27 mouse cellular contexts compared by ENCODE assay signal in genomic region chr13:73955531-73955930, GRCm38 (mm10). TPM values are rescaled to one million over a fixed set of nuclear protein-coding genes. Genes with fewer than 3 reads are reported as not detected.
DNase-seq lines count a peak whose midpoint lies in the region; ATAC-seq lines count a peak whose summit lies in the region.
"Had no signal": no experiment of that assay in that cellular context is flagged by ENCODE, and none has a peak within 500 bp of the region (broad histone marks: within the 10 kb centered on the region; RNA-seq: fewer than 3 reads in every experiment).

No protein-coding gene starts in this region.

- H3K9ac ChIP-seq in forebrain, embryonic 11.5 days (ENCODE audit: low read length) = no peak overlapping the region
- H3K9ac ChIP-seq: embryonic facial prominence, embryonic 12.5 days; forebrain, embryonic 12.5 days had no signal

- H3K4me3 ChIP-seq in forebrain, embryonic 11.5 days (ENCODE audit: low read depth, low read length) = no peak overlapping the region
- H3K4me3 ChIP-seq: embryonic facial prominence, embryonic 10.5 days; embryonic facial prominence, embryonic 12.5 days; forebrain, embryonic 12.5 days had no signal

- peaks cover 5% of the 10 kb centered on the region; the same call in 1 of the 2 replicates for H3K36me3 ChIP-seq in forebrain, embryonic 11.5 days (ENCODE audit: control insufficient read depth, insufficient read depth, low read length)

- peak; percentile 94 for ATAC-seq in common myeloid progenitor, adult 5-6 weeks (replicated peaks; ENCODE audit: low read depth, poor library complexity, severe bottlenecking)
- ATAC-seq in megakaryocyte progenitor cell, adult 5-6 weeks (replicated peaks; ENCODE audit: poor library complexity) = peak; percentile 78
- no peak for ATAC-seq in forebrain, embryonic 11.5 days (replicated peaks; ENCODE audit: low FRiP score)
- ATAC-seq: activated CD4-positive, CD25-positive, alpha-beta regulatory T cell, adult 4 months; CD4-positive, CD25-positive, alpha-beta regulatory T cell, adult 4 months; forebrain, embryonic 14.5 days; forebrain, embryonic 16.5 days; Patski had no signal

- H3K27me3 ChIP-seq in forebrain, embryonic 11.5 days (ENCODE audit: control insufficient read depth, insufficient read depth, low read length) = no peaks in the 10 kb centered on the region
- H3K27me3 ChIP-seq: CH12.LX; embryonic facial prominence, embryonic 12.5 days; forebrain, embryonic 12.5 days; Patski had no signal

- WGBS in forebrain, embryonic 11.5 days = 91% methylated on average over 5 of the region's 5 CpGs

- no peak overlapping the region for H3K4me2 ChIP-seq in forebrain, embryonic 11.5 days (ENCODE audit: low read depth, low read length, severe bottlenecking)
- H3K4me2 ChIP-seq: embryonic facial prominence, embryonic 12.5 days; forebrain, embryonic 12.5 days had no signal

- H3K4me1 ChIP-seq in forebrain, embryonic 11.5 days (replicated peaks; ENCODE audit: control insufficient read depth, insufficient read depth, low read length) = no peaks in the 10 kb centered on the region
- H3K4me1 ChIP-seq: embryonic facial prominence, embryonic 10.5 days; embryonic facial prominence, embryonic 12.5 days; forebrain, embryonic 12.5 days had no signal

- DNase-seq in 416B (ENCODE audit: low read depth) = peak; percentile 81
- DNase-seq in embryo, embryonic 11 days = no peak
- no peak for DNase-seq in forebrain, embryonic 11.5 days (ENCODE audit: low spot score)
- DNase-seq: adrenal gland, adult 8-10 months; adrenal gland, postnatal 14 days; adrenal gland, postnatal 36 days; B cell, adult 2 months; cerebellum, adult 11-12 months; cerebellum, adult 2 months; cerebellum, adult 9-10 months; cerebellum, postnatal 10 days; cerebellum, postnatal 25 days had no signal

- H3K9me3 ChIP-seq in forebrain, embryonic 11.5 days (ENCODE audit: control insufficient read depth, low read length) = no peaks in the 10 kb centered on the region
- H3K9me3 ChIP-seq: embryonic facial prominence, embryonic 10.5 days; embryonic facial prominence, embryonic 12.5 days; forebrain, embryonic 12.5 days; G1E had no signal

- no peak overlapping the region for H3K27ac ChIP-seq in forebrain, embryonic 11.5 days (ENCODE audit: low read depth, low read length)
- H3K27ac ChIP-seq: embryonic facial prominence, embryonic 10.5 days; embryonic facial prominence, embryonic 12.5 days; forebrain, embryonic 12.5 days had no signal

RNA-seq across cellular contexts. Expression of gene Zdhhc11, which starts 8.1 kb away (rescaled TPM):
- not detected in 2 replicates for total RNA-seq in common myeloid progenitor, adult 5-6 weeks (2017)
- total RNA-seq in megakaryocyte progenitor cell, adult 5-6 weeks (2015) = not detected in 2 replicates
- not detected in 2 replicates for total RNA-seq in megakaryocyte progenitor cell, adult 5-6 weeks (2017)
- not detected in 2 replicates for polyA plus RNA-seq in forebrain, embryonic 11.5 days (2014; fragmentation: Nextera tagmentation; extraction: Ambion mirVana)
- total RNA-seq: adrenal gland, adult 18-20 months; adrenal gland, adult 8-10 months; adrenal gland, postnatal 14 days; adrenal gland, postnatal 36 days; CH12.LX; G1E had no signal
- polyA plus RNA-seq: activated CD4-positive, CD25-positive, alpha-beta regulatory T cell, adult 4 months; CD4-positive, CD25-positive, alpha-beta regulatory T cell, adult 4 months; cerebellum, adult 2 months; embryonic facial prominence, embryonic 10.5 days; embryonic facial prominence, embryonic 12.5 days; embryonic facial prominence, embryonic 14.5 days; forebrain, embryonic 12.5 days; forebrain, embryonic 14.5 days; forebrain, embryonic 16.5 days; frontal cortex, adult 2 months; G1E; Patski had no signal

RNA-seq across cellular contexts. Expression of gene Brd9, which starts 17.9 kb away (rescaled TPM):
- 71.1 and 113 TPM in 2 replicates for total RNA-seq in common myeloid progenitor, adult 5-6 weeks (2017)
- total RNA-seq in megakaryocyte progenitor cell, adult 5-6 weeks (2015) = 50.8 and 54.4 TPM in 2 replicates
- total RNA-seq in megakaryocyte progenitor cell, adult 5-6 weeks (2017) = 99.9 and 112 TPM in 2 replicates
- polyA plus RNA-seq in forebrain, embryonic 11.5 days (2014; fragmentation: Nextera tagmentation; extraction: Ambion mirVana) = 73.2 and 73.4 TPM in 2 replicates

RNA-seq across cellular contexts. Expression of gene Trip13, which starts 17.9 kb away (rescaled TPM):
- 41.1 and 42.8 TPM in 2 replicates for total RNA-seq in common myeloid progenitor, adult 5-6 weeks (2017)
- 60.1 and 62.4 TPM in 2 replicates for total RNA-seq in megakaryocyte progenitor cell, adult 5-6 weeks (2015)
- total RNA-seq in megakaryocyte progenitor cell, adult 5-6 weeks (2017) = 49.5 and 60.7 TPM in 2 replicates
- polyA plus RNA-seq in forebrain, embryonic 11.5 days (2014; fragmentation: Nextera tagmentation; extraction: Ambion mirVana) = 59.9 and 60.0 TPM in 2 replicates

RNA-seq across cellular contexts. Expression of gene Tppp, which starts 53.7 kb away (rescaled TPM):
- total RNA-seq in common myeloid progenitor, adult 5-6 weeks (2017) = not detected in 2 replicates
- 0.17 TPM in 1 of 2 replicates, not detected in the other for total RNA-seq in megakaryocyte progenitor cell, adult 5-6 weeks (2015)
- 0.04 and 0.17 TPM in 2 replicates for total RNA-seq in megakaryocyte progenitor cell, adult 5-6 weeks (2017)
- polyA plus RNA-seq in forebrain, embryonic 11.5 days (2014; fragmentation: Nextera tagmentation; extraction: Ambion mirVana) = 3.3 and 3.6 TPM in 2 replicates
- polyA plus RNA-seq: G1E had no signal
